Mouse (Mus musculus) forelimb bud, embryonic 11.5 days (tissue): Measurements from ENCODE around the gene Ttbk2.

Experiments used
- DNase-seq: peaks from one replicate; pipeline ENCODE4 v3.0.0-alpha.2; 2012; ENCODE audit warnings: low read depth, low spot score

The Ttbk2 gene

GRCm38 (mm10) chr2:120850424-120851082 is at the start of gene Ttbk2:
Ttbk2 (minus strand) TSS chr2:120850604.
- peak; percentile 96 for DNase-seq

- DNase-seq, result no peak
Observed at GRCm38 (mm10) chr2:120896361-120896760, 46.0 kb upstream of the Ttbk2 start.

- no peak for DNase-seq
Observed at GRCm38 (mm10) chr2:120887601-120888000, 37.2 kb upstream of the Ttbk2 start.

GRCm38 (mm10) chr2:120873192-120873591 is 22.8 kb upstream of the Ttbk2 start:
- DNase-seq, result no peak

- no peak for DNase-seq
Observed at GRCm38 (mm10) chr2:120871447-120872336, 21.3 kb upstream of the Ttbk2 start.

- DNase-seq, result no peak
Observed at GRCm38 (mm10) chr2:120867336-120867735, 16.9 kb upstream of the Ttbk2 start.

- peak; percentile 16 for DNase-seq
Observed at GRCm38 (mm10) chr2:120866561-120866960, 16.2 kb upstream of the Ttbk2 start.

GRCm38 (mm10) chr2:120863389-120863788 is 13.0 kb upstream of the Ttbk2 start:
- DNase-seq, result no peak

GRCm38 (mm10) chr2:120860699-120861098 is 10.3 kb upstream of the Ttbk2 start:
- DNase-seq, result no peak

- DNase-seq, result no peak
Observed at GRCm38 (mm10) chr2:120858131-120858530, 7.7 kb upstream of the Ttbk2 start.

GRCm38 (mm10) chr2:120853151-120853550 is 2.7 kb upstream of the Ttbk2 start:
- no peak for DNase-seq

GRCm38 (mm10) chr2:120852626-120853025 is 2.2 kb upstream of the Ttbk2 start:
- peak; percentile 1 for DNase-seq

GRCm38 (mm10) chr2:120849449-120850423 is 668 bp downstream of the Ttbk2 start, which contains the start of gene Cdan1:
Cdan1 (minus strand) TSS chr2:120850128.
- DNase-seq, result peak; percentile 25

GRCm38 (mm10) chr2:120845280-120845679 is 5.1 kb downstream of the Ttbk2 start:
- DNase-seq, result no peak

GRCm38 (mm10) chr2:120843990-120844389 is 6.4 kb downstream of the Ttbk2 start:
- no peak for DNase-seq

GRCm38 (mm10) chr2:120841211-120841610 is 9.2 kb downstream of the Ttbk2 start:
- DNase-seq, result no peak

- no peak for DNase-seq
Observed at GRCm38 (mm10) chr2:120835167-120835566, 15.2 kb downstream of the Ttbk2 start.

- no peak for DNase-seq
Observed at GRCm38 (mm10) chr2:120826936-120827638, 23.3 kb downstream of the Ttbk2 start.

- DNase-seq, result no peak
Observed at GRCm38 (mm10) chr2:120770265-120770935, 80.0 kb downstream of the Ttbk2 start.

- no peak for DNase-seq
Observed at GRCm38 (mm10) chr2:120761922-120762321, 88.5 kb downstream of the Ttbk2 start.
